Mouse (Mus musculus) lung, postnatal 25 days (tissue): ENCODE measurements around the gene Plxnb1.
"Not testable (repeated sequence)": the region's sequence is repeated elsewhere in the genome, so short reads cannot be mapped to it uniquely, and the experiment has no call there.

ENCODE experiments used
- DNase-seq: peaks from one replicate; pipeline ENCODE4 v3.0.0; 2022; ENCODE audit warnings: low spot score

Plxnb1 gene

GRCm38 (mm10) chr9:109102541-109102940 is 7.4 kb downstream of the Plxnb1 start:
- no peak for DNase-seq

GRCm38 (mm10) chr9:109103250-109103649 is 8.1 kb downstream of the Plxnb1 start:
- DNase-seq = no peak

- no peak for DNase-seq
Measured at GRCm38 (mm10) chr9:109104083-109104482, 8.9 kb downstream of the Plxnb1 start.

- no peak for DNase-seq
Measured at GRCm38 (mm10) chr9:109105011-109105410, 9.8 kb downstream of the Plxnb1 start.

- no peak for DNase-seq
Measured at GRCm38 (mm10) chr9:109105648-109106047, 10.5 kb downstream of the Plxnb1 start.

- no peak for DNase-seq
Measured at GRCm38 (mm10) chr9:109107341-109107740, 12.2 kb downstream of the Plxnb1 start.

- DNase-seq = no peak
Measured at GRCm38 (mm10) chr9:109110240-109110639, 15.1 kb downstream of the Plxnb1 start.

- DNase-seq = no peak
Measured at GRCm38 (mm10) chr9:109111101-109111500, 15.9 kb downstream of the Plxnb1 start.

GRCm38 (mm10) chr9:109111591-109111990 is 16.4 kb downstream of the Plxnb1 start:
- DNase-seq = no peak

GRCm38 (mm10) chr9:109113331-109113730 is 18.1 kb downstream of the Plxnb1 start:
- DNase-seq = no peak

- no peak for DNase-seq
Measured at GRCm38 (mm10) chr9:109114276-109114675, 19.1 kb downstream of the Plxnb1 start.

- no peak for DNase-seq
Measured at GRCm38 (mm10) chr9:109114871-109115270, 19.7 kb downstream of the Plxnb1 start.

GRCm38 (mm10) chr9:109116205-109116604 is 21.0 kb downstream of the Plxnb1 start:
- DNase-seq = no peak

- peak; percentile 66 for DNase-seq
Measured at GRCm38 (mm10) chr9:109118106-109118505, 22.9 kb downstream of the Plxnb1 start.

GRCm38 (mm10) chr9:109119571-109119970 is 24.4 kb downstream of the Plxnb1 start:
- no peak for DNase-seq

GRCm38 (mm10) chr9:109120956-109121355 is 25.8 kb downstream of the Plxnb1 start:
- no peak for DNase-seq

- DNase-seq = peak; percentile 48
Measured at GRCm38 (mm10) chr9:109122553-109123085, 27.4 kb downstream of the Plxnb1 start.

- no peak for DNase-seq
Measured at GRCm38 (mm10) chr9:109123266-109123665, 28.1 kb downstream of the Plxnb1 start.

GRCm38 (mm10) chr9:109124164-109124563 is 29.0 kb downstream of the Plxnb1 start:
- DNase-seq = no peak

GRCm38 (mm10) chr9:109125043-109125442 is 29.9 kb downstream of the Plxnb1 start:
- no peak for DNase-seq

GRCm38 (mm10) chr9:109125481-109125880 is 30.3 kb downstream of the Plxnb1 start:
- no peak for DNase-seq

GRCm38 (mm10) chr9:109127076-109127475 is 31.9 kb downstream of the Plxnb1 start:
- no peak for DNase-seq

GRCm38 (mm10) chr9:109128211-109128610 is 33.0 kb downstream of the Plxnb1 start:
- DNase-seq = no peak

GRCm38 (mm10) chr9:109130076-109130475 is 34.9 kb downstream of the Plxnb1 start:
- no peak for DNase-seq

GRCm38 (mm10) chr9:109140414-109140813 is 45.2 kb downstream of the Plxnb1 start:
- not testable (repeated sequence) for DNase-seq
